Mouse (Mus musculus) C2C12 (cell line): Measurements from ENCODE around the gene Urb1. TPM values are rescaled to one million over a fixed set of nuclear protein-coding genes. Genes with fewer than 3 reads are reported as not detected.
A peak's percentile ranks its signal among the peaks of the same experiment; 100 is the strongest.

ENCODE experiments used
- H3K27me3 ChIP-seq: one replicate; pipeline ENCODE4 v1.6.1; 2011; ENCODE audit not compliant: control insufficient read depth, insufficient read depth, insufficient read length
- H3K36me3 ChIP-seq: one replicate; pipeline ENCODE4 v1.6.1; 2011; ENCODE audit not compliant: control insufficient read depth, insufficient read depth
- H3K4me3 ChIP-seq: one replicate; pipeline ENCODE4 v1.5.1; 2011; ENCODE audit warnings: mild to moderate bottlenecking, control low read depth; ENCODE audit not compliant: poor library complexity, insufficient read depth, severe bottlenecking
- H3K79me2 ChIP-seq: one replicate; pipeline ENCODE4 v1.6.1; 2011; ENCODE audit not compliant: control insufficient read depth, insufficient read depth
- H3K79me3 ChIP-seq: one replicate; pipeline ENCODE4 v1.6.1; 2011; ENCODE audit warnings: low read depth, control low read depth
- H3ac ChIP-seq: one replicate; pipeline ENCODE3; 2011; ENCODE audit warnings: low read depth; ENCODE audit not compliant: control insufficient read depth, insufficient read length
- CEBPB ChIP-seq: IDR thresholded peaks from one replicate; pipeline ENCODE4 v1.6.1; 2011; ENCODE audit warnings: low read depth, mild to moderate bottlenecking, control low read depth, moderate library complexity
- CTCF ChIP-seq: IDR thresholded peaks from one replicate; pipeline ENCODE4 v1.5.1; 2011; ENCODE audit not compliant: control insufficient read depth, insufficient read depth, insufficient read length
- FOSL1 ChIP-seq: IDR thresholded peaks from one replicate; pipeline ENCODE4 v1.8.0; 2011; ENCODE audit warnings: mild to moderate bottlenecking, low read length; ENCODE audit not compliant: poor library complexity, insufficient read depth, severe bottlenecking
- MAX ChIP-seq: IDR thresholded peaks from one replicate; pipeline ENCODE4 v1.6.1; 2011; ENCODE audit warnings: mild to moderate bottlenecking, control low read depth
- MYOD1 ChIP-seq: IDR thresholded peaks from one replicate; pipeline ENCODE4 v1.6.1; 2011; ENCODE audit warnings: low read depth; ENCODE audit not compliant: control insufficient read depth, insufficient read length
- MYOG ChIP-seq: IDR thresholded peaks from one replicate; pipeline ENCODE4 v1.6.1; 2011; ENCODE audit not compliant: control insufficient read depth, insufficient read length; ENCODE audit errors: extremely low read depth
- USF1 ChIP-seq: IDR thresholded peaks from one replicate; pipeline ENCODE4 v1.6.1; 2011; ENCODE audit warnings: low read depth, mild to moderate bottlenecking, control low read depth, moderate library complexity
- polyA plus RNA-seq: library from polyadenylated mRNA; unstranded; fragments of >200 nt; fragmentation: generic; extraction: Trizol; gene quantifications from one replicate; pipeline ENCODE4 v1.2.1, GENCODE M21; 2012; ENCODE audit warnings: missing spikeins

The Urb1 gene
- polyA plus RNA-seq, 1 experiment, result 7.5 TPM

- no peak for TF ChIP-seq CTCF
- TF ChIP-seq CEBPB, result no peak
- TF ChIP-seq MYOG, result no peak
- no peak for TF ChIP-seq MYOD1
- TF ChIP-seq FOSL1, result no peak
- no peak for TF ChIP-seq MAX
- no peak for TF ChIP-seq USF1
- Histone ChIP-seq H3K79me3 (no peaks in the 10 kb centered on the region), H3K27me3 (no peaks in the 10 kb centered on the region), H3K4me3 (no peak overlapping the region), H3K36me3 (peaks cover 85% of the 10 kb centered on the region), H3ac (no peak overlapping the region), H3K79me2 (no peaks in the 10 kb centered on the region)
These were observed 34.2 kb downstream of the Urb1 start for GRCm38 (mm10) chr16:90775946-90776520.

- peaks cover 85% of the 10 kb centered on the region for H3K36me3 ChIP-seq
- no peaks in the 10 kb centered on the region for H3K27me3 ChIP-seq
- H3ac ChIP-seq, result no peak overlapping the region
- no peak for TF ChIP-seq FOSL1
- no peak for TF ChIP-seq CEBPB
- TF ChIP-seq MYOG, result no peak
- no peak for TF ChIP-seq MYOD1
- no peak for TF ChIP-seq CTCF
- TF ChIP-seq MAX, result no peak
- TF ChIP-seq USF1, result no peak
- H3K4me3 ChIP-seq, result no peak overlapping the region
- H3K79me2 ChIP-seq, result no peaks in the 10 kb centered on the region
- no peaks in the 10 kb centered on the region for H3K79me3 ChIP-seq
These were observed 35.6 kb downstream of the Urb1 start for GRCm38 (mm10) chr16:90774646-90775045.

- no peaks in the 10 kb centered on the region for H3K79me3 ChIP-seq
- TF ChIP-seq MYOD1 (no peak), FOSL1 (no peak), MAX (no peak), USF1 (no peak), MYOG (no peak), CEBPB (no peak), CTCF (no peak)
- no peak overlapping the region for H3ac ChIP-seq
- H3K27me3 ChIP-seq, result no peaks in the 10 kb centered on the region
- H3K36me3 ChIP-seq, result peaks cover 85% of the 10 kb centered on the region
- H3K79me2 ChIP-seq, result no peaks in the 10 kb centered on the region
- H3K4me3 ChIP-seq, result no peak overlapping the region
These were observed 36.0 kb downstream of the Urb1 start for GRCm38 (mm10) chr16:90774216-90774615.

- no peaks in the 10 kb centered on the region for H3K79me3 ChIP-seq
- no peak overlapping the region for H3ac ChIP-seq
- H3K36me3 ChIP-seq, result peaks cover 82% of the 10 kb centered on the region
- no peak for TF ChIP-seq CEBPB
- TF ChIP-seq MAX, result no peak
- no peak for TF ChIP-seq USF1
- TF ChIP-seq MYOD1, result no peak
- TF ChIP-seq FOSL1, result no peak
- TF ChIP-seq CTCF, result no peak
- TF ChIP-seq MYOG, result no peak
- H3K79me2 ChIP-seq, result no peaks in the 10 kb centered on the region
- no peaks in the 10 kb centered on the region for H3K27me3 ChIP-seq
- no peak overlapping the region for H3K4me3 ChIP-seq
These were observed 43.2 kb downstream of the Urb1 start for GRCm38 (mm10) chr16:90766919-90767454.

DNA sequence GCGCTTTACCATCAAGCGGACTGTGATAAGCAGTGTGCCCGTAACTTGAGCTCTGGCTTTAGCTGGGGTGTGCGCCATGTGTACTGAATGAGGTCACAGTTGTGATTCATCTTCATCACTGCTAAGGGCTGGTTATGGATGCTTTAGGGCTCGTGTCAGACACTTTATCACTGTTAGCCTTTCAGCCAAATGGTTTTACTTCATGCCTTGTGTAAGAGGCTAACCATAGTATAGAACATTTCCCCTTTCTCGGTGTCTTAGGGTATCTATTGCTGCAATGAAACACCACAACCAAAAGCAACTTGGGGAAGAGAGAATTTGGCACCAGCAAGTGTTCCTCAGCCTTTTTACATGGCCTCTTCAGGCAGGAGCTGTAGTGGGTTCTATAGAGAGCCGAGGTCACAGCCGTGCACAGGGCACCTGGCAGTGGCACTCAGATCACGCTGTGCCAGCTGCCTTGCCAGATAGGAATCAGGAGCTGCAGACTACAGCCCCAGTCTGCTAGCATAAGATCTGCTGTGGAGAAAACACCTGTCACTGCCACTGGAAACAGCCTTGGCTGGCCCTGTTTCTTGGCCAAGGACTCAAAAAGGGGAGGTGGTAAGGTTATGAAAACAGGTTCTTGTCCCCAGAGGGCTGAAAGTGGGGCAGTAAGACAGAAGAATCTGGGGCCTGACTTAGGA, 44.9 kb downstream of the Urb1 start:
- Histone ChIP-seq H3K4me3 (no peak overlapping the region), H3K27me3 (no peaks in the 10 kb centered on the region), H3K79me2 (no peaks in the 10 kb centered on the region), H3K36me3 (peaks cover 82% of the 10 kb centered on the region), H3ac (no peak overlapping the region), H3K79me3 (no peaks in the 10 kb centered on the region)
- TF ChIP-seq CTCF (no peak), MYOD1 (peak; percentile 87), USF1 (no peak)
